Mouse (Mus musculus): ENCODE data around the gene H2-K1. TPM values are rescaled to one million over a fixed set of nuclear protein-coding genes. Genes with fewer than 3 reads are reported as not detected.

H2-K1 gene
- total and polyA plus RNA-seq, 3 experiments, result 0.16 to 0.74 TPM; not detected in 1

- ATAC-seq (ENCODE audit: extremely low read depth, insufficient number of reproducible peaks, low FRiP score, poor library complexity, severe bottlenecking) (no peak), DNase-seq (ENCODE audit: low spot score) (no peak)
- Histone ChIP-seq H3K36me3 (replicated peaks) (peaks cover 55% of the 10 kb centered on the region), H3K27me3 (ENCODE audit: insufficient read depth, low read length) (no peaks in the 10 kb centered on the region), H3K4me1 (ENCODE audit: insufficient read depth, low read depth, low read length) (peaks cover 80% of the 10 kb centered on the region), H3K9me3 (replicated peaks) (no peaks in the 10 kb centered on the region), H3K4me3 (ENCODE audit: low read depth, low read length) (peak overlapping the region; percentile 91)
- TF ChIP-seq GATA2 (IDR thresholded peaks at IDR 0.05; ENCODE audit: borderline replicate concordance, low read depth, low read length), result no peak
- TF ChIP-seq CTCF (IDR thresholded peaks at IDR 0.05; ENCODE audit: low read depth, low read length), result no peak
- no peak for TF ChIP-seq TAL1 (conservative IDR thresholded peaks at IDR 0.05; ENCODE audit: low read depth, low read length)
- TF ChIP-seq GATA1 (IDR thresholded peaks at IDR 0.05; ENCODE audit: borderline replicate concordance, low read length), result no peak
- no peak for TF ChIP-seq POLR2AphosphoS5 (IDR thresholded peaks at IDR 0.05; ENCODE audit: insufficient replicate concordance, low read depth, low read length)
Measured at GRCm38 (mm10) chr17:34028501-34029149, 28.5 kb upstream of the H2-K1 start.

DNA sequence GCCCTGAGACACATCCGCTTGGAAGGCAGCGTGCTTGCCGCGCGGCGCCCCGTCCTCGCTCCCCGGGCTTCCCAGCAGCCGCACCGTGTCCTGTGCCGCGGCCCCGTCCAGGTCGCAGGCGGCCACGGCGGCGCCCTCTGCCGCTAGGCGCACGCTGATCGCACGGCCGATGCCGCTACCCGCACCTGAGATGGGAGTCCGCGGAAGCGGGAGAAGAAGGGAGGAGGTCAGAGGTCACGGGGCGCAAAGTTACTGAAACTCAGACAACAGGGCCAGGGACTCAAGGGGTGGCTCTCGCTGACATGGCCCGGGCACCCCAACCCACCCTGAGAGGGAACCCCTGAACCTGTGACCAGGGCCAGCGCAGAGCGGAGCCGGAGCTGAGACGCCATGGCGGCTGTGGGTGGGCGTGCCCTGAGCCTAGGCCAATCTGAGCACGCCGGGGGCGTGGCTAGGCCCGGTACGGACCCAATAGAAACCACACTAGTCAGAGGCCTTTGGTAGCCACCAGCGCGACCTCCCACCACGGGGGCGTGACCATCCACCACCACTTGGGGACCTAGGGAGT lies 27.6 kb upstream of the H2-K1 start, which contains the start of gene H2-Ke6:
H2-Ke6 (minus strand) TSS at position 405 of the 568 bp plus-strand sequence.
- Histone ChIP-seq H3K36me3 (replicated peaks) (peaks cover 57% of the 10 kb centered on the region), H3K4me3 (ENCODE audit: low read depth, low read length) (peak within 1 kb of the TSS; percentile 91), H3K27me3 (ENCODE audit: insufficient read depth, low read length) (no peaks in the 10 kb centered on the region), H3K4me1 (ENCODE audit: insufficient read depth, low read depth, low read length) (peaks cover 78% of the 10 kb centered on the region), H3K9me3 (replicated peaks) (peaks cover 6% of the 10 kb centered on the region)
- peak; percentile 95 for DNase-seq (ENCODE audit: low spot score)
- ATAC-seq (ENCODE audit: extremely low read depth, insufficient number of reproducible peaks, low FRiP score, poor library complexity, severe bottlenecking), result peak; percentile 77
- TF ChIP-seq TAL1 (conservative IDR thresholded peaks at IDR 0.05; ENCODE audit: low read depth, low read length), result no peak
- TF ChIP-seq GATA1 (IDR thresholded peaks at IDR 0.05; ENCODE audit: borderline replicate concordance, low read length), result no peak
- TF ChIP-seq POLR2AphosphoS5 (IDR thresholded peaks at IDR 0.05; ENCODE audit: insufficient replicate concordance, low read depth, low read length), result no peak
- TF ChIP-seq CTCF (IDR thresholded peaks at IDR 0.05; ENCODE audit: low read depth, low read length), result no peak
- TF ChIP-seq GATA2 (IDR thresholded peaks at IDR 0.05; ENCODE audit: borderline replicate concordance, low read depth, low read length), result no peak

DNA sequence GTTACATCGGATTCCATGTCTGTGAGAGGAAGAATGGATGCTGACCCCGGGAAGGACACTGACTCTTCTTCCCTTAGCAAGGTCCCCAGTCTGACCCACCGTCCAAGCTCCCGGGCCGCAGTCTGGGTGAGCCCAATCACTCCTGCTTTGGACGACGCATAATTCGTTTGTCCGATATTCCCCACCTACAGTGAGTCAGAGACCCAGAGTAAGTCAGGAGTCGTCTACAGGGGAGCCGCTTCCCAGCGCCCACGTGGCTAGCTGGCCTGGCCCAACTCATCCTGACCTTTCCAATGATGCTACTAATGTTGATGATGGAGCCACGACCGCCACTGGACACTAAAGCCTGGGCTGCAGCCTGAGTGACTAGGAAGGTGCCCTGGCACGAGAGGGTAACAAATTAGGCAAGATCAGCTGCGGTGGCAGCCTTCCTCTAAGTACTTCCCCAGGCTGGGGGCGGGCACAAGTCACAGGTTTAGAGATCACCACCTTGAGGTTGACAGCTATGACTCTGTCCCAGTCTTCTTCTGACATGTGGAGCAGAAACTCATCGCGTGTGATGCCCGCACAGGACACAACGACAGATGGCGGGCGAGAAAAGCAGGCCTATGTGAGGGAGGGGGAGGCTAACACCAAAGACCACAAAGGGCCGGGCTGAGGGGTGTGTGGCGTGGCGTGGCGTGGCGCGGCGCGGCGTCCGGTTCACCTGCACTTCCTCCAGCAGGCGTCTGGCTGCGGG lies 26.9 kb upstream of the H2-K1 start:
- TF ChIP-seq GATA2 (IDR thresholded peaks at IDR 0.05; ENCODE audit: borderline replicate concordance, low read depth, low read length) (no peak), POLR2AphosphoS5 (IDR thresholded peaks at IDR 0.05; ENCODE audit: insufficient replicate concordance, low read depth, low read length) (no peak), CTCF (IDR thresholded peaks at IDR 0.05; ENCODE audit: low read depth, low read length) (no peak), GATA1 (IDR thresholded peaks at IDR 0.05; ENCODE audit: borderline replicate concordance, low read length) (no peak), TAL1 (conservative IDR thresholded peaks at IDR 0.05; ENCODE audit: low read depth, low read length) (no peak)
- DNase-seq (ENCODE audit: low spot score) (peak; percentile 63), ATAC-seq (ENCODE audit: extremely low read depth, insufficient number of reproducible peaks, low FRiP score, poor library complexity, severe bottlenecking) (no peak)
- peaks cover 10% of the 10 kb centered on the region for H3K9me3 ChIP-seq (replicated peaks)
- peaks cover 63% of the 10 kb centered on the region for H3K36me3 ChIP-seq (replicated peaks)
- H3K27me3 ChIP-seq (ENCODE audit: insufficient read depth, low read length), result no peaks in the 10 kb centered on the region
- peaks cover 75% of the 10 kb centered on the region for H3K4me1 ChIP-seq (ENCODE audit: insufficient read depth, low read depth, low read length)
- peak overlapping the region; percentile 84 for H3K4me3 ChIP-seq (ENCODE audit: low read depth, low read length)

GRCm38 (mm10) chr17:34026221-34026620 lies 26.1 kb upstream of the H2-K1 start:
- Histone ChIP-seq H3K36me3 (replicated peaks) (peaks cover 72% of the 10 kb centered on the region), H3K9me3 (replicated peaks) (peaks cover 16% of the 10 kb centered on the region), H3K4me3 (ENCODE audit: low read depth, low read length) (peak overlapping the region; percentile 83; the same call in 1 of the 2 replicates), H3K27me3 (ENCODE audit: insufficient read depth, low read length) (no peaks in the 10 kb centered on the region), H3K4me1 (ENCODE audit: insufficient read depth, low read depth, low read length) (peaks cover 75% of the 10 kb centered on the region)
- DNase-seq (ENCODE audit: low spot score), result peak; percentile 15
- no peak for ATAC-seq (ENCODE audit: extremely low read depth, insufficient number of reproducible peaks, low FRiP score, poor library complexity, severe bottlenecking)
- TF ChIP-seq GATA1 (IDR thresholded peaks at IDR 0.05; ENCODE audit: borderline replicate concordance, low read length) (no peak), GATA2 (IDR thresholded peaks at IDR 0.05; ENCODE audit: borderline replicate concordance, low read depth, low read length) (no peak), POLR2AphosphoS5 (IDR thresholded peaks at IDR 0.05; ENCODE audit: insufficient replicate concordance, low read depth, low read length) (no peak), TAL1 (conservative IDR thresholded peaks at IDR 0.05; ENCODE audit: low read depth, low read length) (no peak), CTCF (IDR thresholded peaks at IDR 0.05; ENCODE audit: low read depth, low read length) (no peak)

DNA sequence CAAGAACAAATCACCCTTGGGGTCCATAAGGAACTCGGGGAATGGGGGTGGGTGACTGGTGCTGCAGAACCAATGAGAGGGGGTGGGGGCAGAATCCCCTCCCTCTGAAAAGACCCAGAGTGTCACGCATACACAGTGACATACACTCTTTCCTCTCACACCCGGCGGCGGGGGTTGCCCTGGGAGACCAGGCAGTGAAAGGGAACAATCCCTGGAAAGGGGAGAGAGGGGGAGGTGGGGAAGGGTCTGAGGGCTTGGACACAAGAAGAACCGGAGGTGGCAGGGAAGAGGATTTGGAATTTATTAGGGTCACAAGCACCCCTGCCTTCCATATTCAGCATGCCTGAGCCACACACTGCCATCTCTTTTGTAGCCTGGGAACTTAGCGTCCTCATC lies 25.6 kb upstream of the H2-K1 start:
- H3K4me1 ChIP-seq (ENCODE audit: insufficient read depth, low read depth, low read length), result peaks cover 72% of the 10 kb centered on the region
- no peaks in the 10 kb centered on the region for H3K27me3 ChIP-seq (ENCODE audit: insufficient read depth, low read length)
- H3K9me3 ChIP-seq (replicated peaks), result peaks cover 21% of the 10 kb centered on the region
- TF ChIP-seq POLR2AphosphoS5 (IDR thresholded peaks at IDR 0.05; ENCODE audit: insufficient replicate concordance, low read depth, low read length), result no peak
- TF ChIP-seq GATA1 (IDR thresholded peaks at IDR 0.05; ENCODE audit: borderline replicate concordance, low read length), result no peak
- TF ChIP-seq GATA2 (IDR thresholded peaks at IDR 0.05; ENCODE audit: borderline replicate concordance, low read depth, low read length), result no peak
- no peak for TF ChIP-seq CTCF (IDR thresholded peaks at IDR 0.05; ENCODE audit: low read depth, low read length)
- TF ChIP-seq TAL1 (conservative IDR thresholded peaks at IDR 0.05; ENCODE audit: low read depth, low read length), result no peak
- ATAC-seq (ENCODE audit: extremely low read depth, insufficient number of reproducible peaks, low FRiP score, poor library complexity, severe bottlenecking) (no peak), DNase-seq (ENCODE audit: low spot score) (peak; percentile 1)
- H3K36me3 ChIP-seq (replicated peaks), result peaks cover 75% of the 10 kb centered on the region
- peak overlapping the region; percentile 83; the same call in 1 of the 2 replicates for H3K4me3 ChIP-seq (ENCODE audit: low read depth, low read length)

All from G1E (cell line).